Mouse (Mus musculus) cerebellum, adult 9-10 months (tissue): ENCODE results near the gene Tapbp.
"Not testable (repeated sequence)": the region's sequence is repeated elsewhere in the genome, so short reads cannot be mapped to it uniquely, and the experiment has no call there.

ENCODE experiments used
- DNase-seq: peaks from one replicate; pipeline ENCODE4 v3.0.0; 2022

Gene Tapbp

DNA sequence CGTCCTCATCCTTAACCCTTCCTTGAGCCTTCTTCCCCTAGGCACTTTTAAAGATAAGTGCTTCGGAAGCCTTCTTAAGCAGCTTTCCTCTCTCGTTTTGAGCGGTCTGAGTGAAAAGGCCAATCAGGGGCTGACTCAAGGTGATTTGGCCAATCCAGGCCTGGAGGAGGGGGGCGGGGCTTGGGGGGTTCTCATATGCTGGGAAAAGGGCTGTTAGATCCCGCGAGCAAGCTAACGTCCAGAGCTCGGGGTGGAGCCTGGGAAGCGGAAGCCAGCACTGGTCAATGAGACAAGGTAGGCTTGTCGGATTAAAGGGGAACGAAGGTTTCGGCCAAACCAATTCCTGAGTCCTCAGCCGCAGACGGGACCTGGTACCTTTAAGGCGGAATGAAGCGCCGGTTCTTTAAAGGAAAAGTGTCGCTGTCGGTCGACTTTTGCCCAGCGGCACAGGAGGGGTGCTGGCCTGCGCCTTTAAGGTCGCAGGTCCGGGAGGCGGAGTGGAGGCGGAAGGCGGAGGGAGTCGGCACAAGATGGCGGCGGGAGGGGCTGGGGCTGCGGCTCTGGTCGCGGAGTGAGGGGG lies at the start of gene Tapbp, which contains the start of gene Zbtb22:
TSS of gene Tapbp (plus strand) at position 229 of the 580 bp plus-strand sequence.
TSS of gene Zbtb22 (plus strand) at position 234 of the 580 bp plus-strand sequence.
- peak; percentile 99 for DNase-seq

GRCm38 (mm10) chr17:33873537-33873936 lies 42.2 kb upstream of the Tapbp start, which contains the start of gene Gm7029:
Gene Gm7029, plus strand, starts transcription at chr17:33873837.
- DNase-seq = not testable (repeated sequence)

GRCm38 (mm10) chr17:33874411-33874810 lies 41.3 kb upstream of the Tapbp start:
- no peak for DNase-seq

DNA sequence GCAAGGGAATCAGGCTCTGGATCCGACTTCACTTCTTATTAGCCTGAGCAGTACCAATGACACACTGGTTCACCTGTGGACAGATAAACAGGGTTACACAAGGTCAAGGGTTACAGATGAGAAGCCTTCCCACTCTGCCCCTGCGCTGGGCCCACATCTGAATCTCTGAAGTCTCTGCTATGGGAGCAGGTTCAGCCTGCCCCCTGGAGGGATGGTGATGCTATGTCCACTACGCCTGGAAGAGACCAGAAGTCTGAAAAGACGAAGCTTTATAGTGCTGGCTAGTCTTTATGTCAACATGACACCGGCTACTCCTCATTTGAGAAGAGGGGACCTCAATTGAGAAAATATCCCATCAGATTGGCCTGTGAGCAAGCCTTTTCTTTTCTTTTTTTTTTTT lies 39.9 kb upstream of the Tapbp start:
- not testable (repeated sequence) for DNase-seq

DNA sequence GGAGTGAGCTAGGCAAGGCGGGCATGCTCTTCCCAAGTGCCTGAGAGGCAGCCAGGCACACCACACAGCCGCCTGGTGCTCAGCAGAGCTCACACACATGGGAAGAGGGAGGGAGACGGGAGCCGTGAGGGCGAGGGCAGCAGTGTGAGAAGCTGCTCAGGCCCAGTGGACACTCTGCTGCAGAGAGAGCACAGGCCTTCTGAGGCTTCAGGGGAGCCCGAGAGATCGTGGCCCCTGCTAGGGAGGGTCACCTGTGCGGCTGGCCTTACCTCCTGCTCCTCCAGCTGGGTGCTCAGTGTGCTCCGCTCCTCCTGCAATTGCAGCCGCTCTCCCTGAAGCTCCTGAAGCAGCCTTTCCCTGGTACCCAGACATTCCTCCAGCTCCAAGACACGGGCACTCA lies 31.4 kb upstream of the Tapbp start:
- DNase-seq = not testable (repeated sequence)

- DNase-seq = not testable (repeated sequence)
Measured at GRCm38 (mm10) chr17:33887802-33888201, 27.9 kb upstream of the Tapbp start.

DNA sequence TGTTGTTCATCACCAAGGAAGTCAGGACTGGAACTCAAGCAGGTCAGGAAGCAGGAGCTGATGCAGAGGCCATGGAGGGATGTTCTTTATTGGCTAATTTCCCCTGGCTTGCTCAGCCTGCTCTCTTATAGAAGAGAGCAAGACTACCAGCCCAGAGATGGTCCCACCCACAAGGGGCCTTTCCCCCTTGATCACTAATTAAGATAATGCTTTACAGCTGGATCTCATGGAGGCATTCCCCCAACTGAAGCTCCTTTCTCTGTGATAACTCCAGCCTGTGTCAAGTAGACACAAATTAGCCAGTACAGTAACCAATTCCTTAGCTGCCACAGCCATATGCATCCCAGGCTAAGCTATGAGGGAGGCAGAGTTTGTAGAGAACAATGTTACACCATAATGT lies 27.5 kb upstream of the Tapbp start:
- DNase-seq = not testable (repeated sequence)

- peak; percentile 48 for DNase-seq
Measured at GRCm38 (mm10) chr17:33889941-33890532, 25.7 kb upstream of the Tapbp start.

- peak; percentile 100 for DNase-seq
Measured at GRCm38 (mm10) chr17:33890533-33891059, 25.1 kb upstream of the Tapbp start, which contains the start of gene Kifc1. Gene Kifc1, minus strand, starts transcription at chr17:33890661.

DNA sequence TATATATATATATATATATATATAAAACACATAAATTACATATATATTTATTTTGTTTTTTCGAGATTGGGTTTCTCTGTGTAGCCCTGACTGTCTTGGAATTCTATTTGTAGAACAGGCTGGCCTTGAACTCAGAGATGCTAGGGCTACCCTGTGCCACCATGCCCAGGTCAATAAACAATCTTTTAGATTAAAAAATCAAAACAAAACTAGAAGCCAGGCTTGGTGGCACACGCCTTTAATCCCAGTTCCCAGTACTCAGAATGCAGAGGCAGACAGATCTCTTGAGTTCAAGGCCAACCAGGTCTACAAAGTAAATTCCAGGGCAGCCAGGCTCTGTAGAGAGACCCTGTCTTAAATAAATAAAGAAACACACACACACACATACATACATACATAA lies 24.3 kb upstream of the Tapbp start:
- DNase-seq = peak; percentile 58

DNA sequence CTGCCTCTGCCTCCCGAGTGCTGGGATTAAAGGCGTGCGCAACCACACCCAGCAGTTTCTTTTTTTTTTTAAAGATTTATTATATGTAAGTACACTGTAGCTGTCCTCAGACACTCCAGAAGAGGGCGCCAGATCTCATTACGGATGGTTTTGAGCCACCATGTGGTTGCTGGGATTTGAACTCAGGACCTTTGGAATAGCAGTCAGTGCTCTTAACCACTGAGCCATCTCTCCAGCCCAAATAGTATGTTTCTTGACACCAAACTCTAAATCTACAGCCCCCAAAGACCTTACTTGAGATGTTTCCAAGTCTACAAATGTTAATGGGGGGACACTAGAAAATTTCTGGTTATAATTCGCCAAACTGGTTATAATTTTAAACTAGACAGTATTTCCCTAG lies 23.8 kb upstream of the Tapbp start:
- DNase-seq = peak; percentile 51

GRCm38 (mm10) chr17:33892429-33892828 lies 23.3 kb upstream of the Tapbp start:
- DNase-seq = no peak

DNA sequence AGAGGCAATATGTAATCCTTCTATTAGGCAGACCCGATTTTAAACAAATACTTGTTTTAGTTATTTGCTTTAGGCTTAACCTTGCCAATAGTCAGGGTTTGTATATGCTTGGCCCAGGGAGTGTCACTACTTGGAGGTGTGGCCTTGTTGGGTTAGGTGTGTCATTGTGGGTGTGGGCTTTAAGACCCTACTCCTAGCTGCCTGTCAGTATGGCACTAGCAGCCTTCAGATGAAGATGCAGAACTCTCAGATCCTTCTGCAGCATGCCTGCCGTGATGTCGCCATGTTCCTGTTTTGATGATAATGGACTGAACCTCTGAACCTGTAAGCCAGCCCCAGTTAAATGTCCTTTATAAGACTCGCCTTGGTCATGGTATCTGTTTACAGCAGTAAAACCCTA lies 22.7 kb upstream of the Tapbp start:
- not testable (repeated sequence) for DNase-seq

DNA sequence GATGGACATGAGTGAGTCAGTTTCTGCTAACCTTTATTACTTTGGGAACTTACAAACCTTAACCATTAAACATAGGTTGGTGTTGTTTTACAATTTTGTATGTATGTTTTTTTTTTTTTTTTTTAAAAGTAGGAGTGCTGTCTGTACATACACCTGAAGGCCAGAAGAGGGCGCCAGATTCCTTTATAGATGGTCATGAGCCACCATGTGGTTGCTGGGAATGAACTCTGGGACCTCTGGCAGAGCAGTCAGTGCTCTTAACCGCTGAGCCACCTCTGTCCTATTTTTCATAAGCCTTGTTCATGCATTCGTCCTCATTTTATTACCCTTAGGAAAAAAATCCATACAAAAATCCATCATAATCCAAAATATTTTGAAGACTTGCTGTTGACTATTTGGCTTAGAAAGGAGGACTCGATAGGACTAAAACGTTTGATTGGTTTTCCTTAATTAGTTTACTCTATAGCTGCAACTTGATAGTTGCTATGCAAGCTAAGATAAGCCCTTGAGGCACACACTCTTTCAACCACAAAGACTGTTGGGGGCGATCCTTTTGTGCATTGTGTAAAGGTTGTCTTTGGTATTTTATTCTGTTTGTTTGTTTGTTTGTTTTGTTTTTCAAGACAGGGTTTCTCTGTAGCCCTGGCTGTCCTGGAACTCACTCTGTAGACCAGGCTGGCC lies 18.4 kb upstream of the Tapbp start:
- DNase-seq = no peak

- DNase-seq = not testable (repeated sequence)
Measured at GRCm38 (mm10) chr17:33898193-33898592, 17.5 kb upstream of the Tapbp start.

DNA sequence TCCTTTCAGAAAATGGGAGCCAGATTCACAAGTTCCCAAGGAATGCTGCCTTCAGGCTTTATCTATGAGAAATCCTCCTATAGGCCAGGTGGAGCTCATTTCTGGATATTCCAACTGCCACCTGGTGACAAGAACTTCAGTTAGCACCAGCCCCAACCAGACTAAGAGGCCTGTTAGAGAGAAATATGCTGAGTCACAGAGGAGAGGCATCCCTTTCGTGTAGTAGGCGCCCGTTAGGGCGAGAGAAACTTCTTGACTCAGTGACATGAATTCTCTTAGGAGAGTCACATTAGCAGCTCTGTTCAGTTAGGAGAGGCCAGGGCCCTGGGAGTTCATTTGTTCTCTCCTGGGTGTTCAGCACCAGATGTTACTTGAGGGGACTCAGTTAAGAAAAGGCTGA lies 16.1 kb upstream of the Tapbp start:
- no peak for DNase-seq

DNA sequence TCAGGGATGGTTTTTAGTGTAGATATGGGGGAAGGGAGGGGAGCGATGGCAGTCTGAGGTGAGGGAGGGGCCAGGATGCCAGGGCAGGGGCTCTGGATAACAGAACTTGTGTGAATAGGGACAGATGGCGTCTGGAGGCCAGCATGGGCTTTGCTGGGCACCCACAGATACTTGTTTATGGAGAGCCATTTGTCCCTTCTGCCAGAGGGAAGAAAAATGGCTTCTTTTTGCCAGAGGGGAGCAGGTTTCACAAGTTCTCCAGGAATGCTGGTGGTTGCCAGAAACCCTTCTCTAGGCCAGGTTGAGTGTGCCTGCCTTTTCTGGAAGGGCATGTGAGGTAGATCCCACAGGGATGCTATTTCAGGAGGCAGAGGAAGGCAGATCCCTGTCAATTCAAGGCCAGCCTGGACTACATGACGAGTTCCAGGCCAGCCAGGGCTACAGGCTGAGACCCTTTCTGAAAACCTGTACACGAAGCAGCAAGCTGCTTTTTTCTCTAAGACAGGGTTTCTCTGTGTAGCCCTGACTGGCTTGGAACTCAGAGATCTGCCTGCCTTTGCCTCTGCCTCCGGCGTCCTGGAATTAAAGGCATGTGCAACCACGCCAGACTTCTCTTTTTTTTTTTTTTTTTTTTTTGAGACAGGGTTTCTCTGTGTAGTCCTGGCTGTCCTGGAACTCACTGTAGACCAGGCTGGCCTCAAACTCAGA lies 15.3 kb upstream of the Tapbp start:
- DNase-seq = no peak

DNA sequence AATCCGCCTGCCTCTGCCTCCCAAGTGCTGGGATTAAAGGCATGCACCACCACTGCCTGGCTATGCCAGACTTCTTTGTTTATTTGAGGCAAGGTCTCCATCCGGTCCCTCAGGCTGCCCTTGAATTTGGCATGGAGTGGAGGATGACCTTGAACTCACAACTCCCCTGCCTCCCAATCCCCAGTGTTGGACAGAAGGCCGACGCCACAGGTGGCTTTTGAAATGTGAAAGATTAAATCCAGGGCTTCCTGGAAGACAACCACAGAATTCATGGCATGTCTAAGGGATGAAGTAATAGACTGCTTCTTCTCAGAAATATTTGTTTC lies 14.7 kb upstream of the Tapbp start:
- no peak for DNase-seq

GRCm38 (mm10) chr17:33901653-33902052 lies 14.0 kb upstream of the Tapbp start:
- no peak for DNase-seq

DNA sequence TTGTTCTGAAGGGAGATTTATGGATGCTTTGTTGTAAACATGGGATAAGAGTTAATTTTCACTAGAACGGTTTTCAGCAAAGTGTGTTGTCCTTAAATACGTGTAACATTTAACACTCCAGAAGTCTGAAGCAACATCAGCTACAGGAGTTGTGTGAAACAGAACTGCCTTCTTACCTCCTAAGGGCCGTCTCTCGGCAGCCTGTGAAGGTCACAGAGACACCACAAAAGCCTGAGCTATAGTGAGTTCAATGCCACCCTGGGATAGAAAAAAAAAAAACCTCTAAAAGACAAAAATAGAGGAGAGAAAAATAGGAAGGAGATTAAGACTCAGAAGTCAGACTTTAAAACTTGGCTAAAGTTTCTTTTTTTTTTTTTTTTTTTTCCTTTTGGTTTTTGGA lies 13.6 kb upstream of the Tapbp start:
- DNase-seq = no peak

GRCm38 (mm10) chr17:33902491-33902890 lies 13.2 kb upstream of the Tapbp start:
- DNase-seq = no peak

DNA sequence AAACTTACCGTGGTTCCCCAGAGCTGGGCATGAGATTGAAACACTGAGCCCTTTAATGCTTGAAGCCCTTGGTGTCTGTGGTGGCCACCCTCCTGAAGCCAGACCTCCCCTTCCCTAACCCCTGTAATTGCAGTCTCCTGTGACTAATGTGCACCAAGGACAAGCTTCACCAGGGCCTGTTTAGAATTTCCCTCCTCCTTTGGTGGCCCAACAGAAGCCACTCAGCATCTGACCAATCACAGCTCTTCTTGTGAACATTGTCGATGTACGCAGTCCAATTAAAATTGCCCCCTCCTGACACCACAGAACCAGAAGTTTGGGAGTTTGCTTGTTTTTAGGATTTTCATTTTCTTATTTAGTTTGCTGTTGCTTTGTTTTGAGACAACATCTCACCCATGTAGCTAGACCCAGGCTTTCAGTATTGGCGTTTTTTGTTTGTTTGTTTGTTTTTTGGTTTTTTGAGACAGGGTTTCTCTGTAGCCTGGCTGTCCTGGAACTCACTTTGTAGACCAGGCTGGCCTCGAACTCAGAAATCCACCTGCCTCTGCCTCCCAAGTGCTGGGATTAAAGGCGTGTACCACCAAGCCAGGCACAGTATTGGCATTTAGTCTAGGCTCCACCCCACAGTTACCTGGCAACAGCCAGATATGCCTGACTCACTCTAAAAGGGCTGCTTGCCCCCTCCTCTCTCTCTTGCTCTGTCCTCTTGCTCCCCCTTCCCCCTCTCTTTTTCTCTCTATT lies 11.6 kb upstream of the Tapbp start:
- not testable (repeated sequence) for DNase-seq

GRCm38 (mm10) chr17:33904835-33905234 lies 10.9 kb upstream of the Tapbp start, which contains the start of gene Platr17:
Gene Platr17, plus strand, starts transcription at chr17:33905135.
- DNase-seq = not testable (repeated sequence)
